Mouse (Mus musculus): ENCODE results near the gene Slc35f3.
A peak's percentile ranks its signal among the peaks of the same experiment; 100 is the strongest.
"Not testable (repeated sequence)": the region's sequence is repeated elsewhere in the genome, so short reads cannot be mapped to it uniquely, and the experiment has no call there.

Slc35f3 gene

DNA sequence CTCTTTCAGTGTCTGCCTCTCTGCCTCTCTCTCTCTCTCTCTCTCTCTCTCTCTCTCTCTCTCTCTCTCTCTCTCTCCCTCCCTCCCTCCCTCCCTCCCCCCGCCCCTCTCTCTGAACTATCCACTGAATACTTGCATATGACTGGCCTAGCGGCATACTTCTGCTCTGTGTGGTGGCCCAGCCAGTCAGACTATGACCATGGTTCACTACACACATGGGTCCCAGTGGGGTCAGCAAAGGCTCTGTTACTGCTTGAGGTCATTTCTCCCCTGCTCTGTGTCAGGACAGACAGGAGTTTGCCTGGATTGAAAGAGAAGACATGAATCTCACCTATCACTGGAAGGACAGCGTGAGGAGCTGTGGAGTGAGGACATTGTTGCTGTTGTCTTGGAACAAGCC, 40.5 kb downstream of the Slc35f3 start:
- DNase-seq (ENCODE audit: low spot score): no peak

DNA sequence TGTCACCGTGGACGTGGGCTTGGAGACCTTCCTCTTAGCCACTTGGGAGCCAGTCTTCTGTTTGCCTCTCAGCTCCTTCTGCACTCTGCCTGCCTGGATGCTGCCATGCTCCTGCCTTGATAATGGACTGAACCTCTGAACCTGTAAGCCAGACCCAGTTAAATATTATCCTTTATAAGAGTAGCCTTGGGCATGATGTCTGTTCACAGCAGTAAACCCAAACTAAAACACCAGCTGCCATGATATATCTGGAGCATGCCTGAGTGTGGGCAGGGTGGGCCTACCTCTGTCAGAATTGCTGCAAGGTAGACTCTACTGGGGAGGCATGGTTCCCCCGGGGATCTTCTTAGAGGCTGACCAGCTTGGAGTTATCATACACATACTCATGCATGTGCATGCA, 41.0 kb downstream of the Slc35f3 start:
- DNase-seq (ENCODE audit: low spot score): no peak

- DNase-seq (ENCODE audit: low spot score): no peak
Measured at GRCm38 (mm10) chr8:126341200-126341599, 42.8 kb downstream of the Slc35f3 start.

- no peak for DNase-seq (ENCODE audit: low spot score)
Measured at GRCm38 (mm10) chr8:126343427-126343826, 45.1 kb downstream of the Slc35f3 start.

GRCm38 (mm10) chr8:126345100-126345499, 46.7 kb downstream of the Slc35f3 start:
- no peak for DNase-seq (ENCODE audit: low spot score)

GRCm38 (mm10) chr8:126353259-126353658, 54.9 kb downstream of the Slc35f3 start:
- DNase-seq (ENCODE audit: low spot score): no peak

DNA sequence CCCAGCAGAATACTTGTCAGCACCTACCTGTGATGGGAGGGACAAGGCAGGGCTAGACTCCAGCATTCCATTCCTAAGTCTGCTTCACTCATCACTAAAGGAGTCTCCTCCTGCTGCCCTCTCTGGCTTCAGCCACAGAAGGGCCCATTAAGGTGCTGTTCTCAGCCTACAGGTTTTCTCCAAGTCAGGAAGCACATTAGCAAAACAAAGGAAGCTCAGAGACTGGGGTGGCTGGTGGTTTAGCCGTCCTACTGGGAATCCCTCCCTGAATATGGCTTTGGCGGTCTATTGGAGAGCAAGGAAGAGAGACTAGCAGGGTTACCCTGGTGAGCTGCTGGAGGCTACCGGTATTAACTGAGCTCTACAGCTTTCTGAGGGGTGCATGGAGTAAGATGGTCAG, 59.6 kb downstream of the Slc35f3 start:
- DNase-seq (ENCODE audit: low spot score): no peak

GRCm38 (mm10) chr8:126359296-126359695, 60.9 kb downstream of the Slc35f3 start:
- DNase-seq (ENCODE audit: low spot score): no peak

- DNase-seq (ENCODE audit: low spot score): no peak
Measured at GRCm38 (mm10) chr8:126360106-126360505, 61.7 kb downstream of the Slc35f3 start.

- DNase-seq (ENCODE audit: low spot score): no peak
Measured at GRCm38 (mm10) chr8:126360701-126361100, 62.3 kb downstream of the Slc35f3 start.

DNA sequence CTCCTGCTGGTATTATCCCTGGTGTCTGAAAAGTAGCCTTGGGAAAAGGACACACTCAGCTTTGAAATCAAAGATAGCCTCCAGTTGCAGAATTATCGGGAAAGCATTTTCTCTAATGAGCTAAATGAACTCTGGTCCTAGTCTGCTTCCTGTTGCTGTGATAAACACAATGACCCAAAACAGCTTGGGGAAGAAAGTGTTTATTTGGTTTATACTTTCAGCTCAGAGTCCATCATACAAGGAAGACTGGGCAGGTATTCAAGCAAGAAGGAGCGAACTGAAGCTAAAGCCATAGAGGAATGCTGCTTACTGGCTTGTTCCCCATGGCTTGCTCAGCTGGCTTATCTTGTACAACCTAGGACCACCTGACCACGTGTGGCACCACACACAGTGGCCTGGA, 67.9 kb downstream of the Slc35f3 start:
- no peak for DNase-seq (ENCODE audit: low spot score)

- DNase-seq (ENCODE audit: low spot score): no peak
Measured at GRCm38 (mm10) chr8:126368349-126369054, 70.1 kb downstream of the Slc35f3 start.

- DNase-seq (ENCODE audit: low spot score): no peak
Measured at GRCm38 (mm10) chr8:126371871-126372270, 73.5 kb downstream of the Slc35f3 start.

DNA sequence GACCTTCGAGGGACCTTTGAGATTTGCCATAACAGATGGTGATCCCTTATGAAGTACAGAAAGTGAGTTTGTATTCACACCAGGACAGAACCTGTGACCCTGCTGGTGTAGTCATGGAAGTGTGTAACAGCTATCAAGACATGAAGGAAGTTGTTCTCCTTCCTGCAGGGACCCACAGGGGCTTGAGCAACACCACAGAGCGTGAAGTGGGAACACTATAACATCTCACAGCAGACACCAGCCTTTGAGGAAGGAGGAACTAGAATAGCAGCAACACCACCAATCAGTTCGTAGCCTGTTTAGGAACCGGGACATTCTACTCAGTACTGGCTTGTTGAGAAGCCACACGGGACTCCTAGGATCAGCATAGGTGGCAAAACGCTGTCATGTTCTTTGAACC, 81.2 kb downstream of the Slc35f3 start:
- DNase-seq (ENCODE audit: low spot score): no peak

- DNase-seq (ENCODE audit: low spot score): no peak
Measured at GRCm38 (mm10) chr8:126380141-126380540, 81.8 kb downstream of the Slc35f3 start.

DNA sequence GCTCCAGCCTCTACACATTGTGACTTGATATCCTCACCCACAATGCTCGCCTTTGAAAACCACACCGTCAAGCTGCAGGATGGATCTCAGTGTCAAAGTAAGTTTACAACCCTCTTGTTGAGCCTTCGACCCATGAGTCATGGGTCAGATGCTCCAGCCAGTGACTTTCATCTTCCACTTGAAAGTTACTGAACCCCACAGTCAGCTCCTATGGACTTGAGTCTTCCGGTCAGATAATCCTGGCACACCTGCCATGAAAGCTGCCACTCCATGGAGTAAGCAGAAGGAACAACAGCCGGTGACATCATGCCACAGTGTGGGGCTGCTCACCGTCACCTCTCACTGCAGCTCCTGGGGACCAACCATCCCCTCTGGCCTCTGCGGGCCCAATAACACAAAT, 82.9 kb downstream of the Slc35f3 start:
- DNase-seq (ENCODE audit: low spot score): no peak

- peak; percentile 17 for DNase-seq (ENCODE audit: low spot score)
Measured at GRCm38 (mm10) chr8:126382216-126382615, 83.9 kb downstream of the Slc35f3 start.

- DNase-seq (ENCODE audit: low spot score): no peak
Measured at GRCm38 (mm10) chr8:126382749-126383148, 84.4 kb downstream of the Slc35f3 start.

- no peak for DNase-seq (ENCODE audit: low spot score)
Measured at GRCm38 (mm10) chr8:126387566-126387965, 89.2 kb downstream of the Slc35f3 start.

GRCm38 (mm10) chr8:126391541-126391940, 93.2 kb downstream of the Slc35f3 start:
- no peak for DNase-seq (ENCODE audit: low spot score)

GRCm38 (mm10) chr8:126395386-126395785, 97.0 kb downstream of the Slc35f3 start:
- DNase-seq (ENCODE audit: low spot score): no peak

- no peak for DNase-seq (ENCODE audit: low spot score)
Measured at GRCm38 (mm10) chr8:126395917-126396316, 97.6 kb downstream of the Slc35f3 start.

- no peak for DNase-seq (ENCODE audit: low spot score)
Measured at GRCm38 (mm10) chr8:126398349-126398748, 100.0 kb downstream of the Slc35f3 start.

GRCm38 (mm10) chr8:126404550-126404949, 106.2 kb downstream of the Slc35f3 start:
- DNase-seq (ENCODE audit: low spot score): not testable (repeated sequence)

Measured in ovary, postnatal 36 days (tissue).